ENCODE assay signal across 33 mouse cellular contexts in the genomic region with DNA sequence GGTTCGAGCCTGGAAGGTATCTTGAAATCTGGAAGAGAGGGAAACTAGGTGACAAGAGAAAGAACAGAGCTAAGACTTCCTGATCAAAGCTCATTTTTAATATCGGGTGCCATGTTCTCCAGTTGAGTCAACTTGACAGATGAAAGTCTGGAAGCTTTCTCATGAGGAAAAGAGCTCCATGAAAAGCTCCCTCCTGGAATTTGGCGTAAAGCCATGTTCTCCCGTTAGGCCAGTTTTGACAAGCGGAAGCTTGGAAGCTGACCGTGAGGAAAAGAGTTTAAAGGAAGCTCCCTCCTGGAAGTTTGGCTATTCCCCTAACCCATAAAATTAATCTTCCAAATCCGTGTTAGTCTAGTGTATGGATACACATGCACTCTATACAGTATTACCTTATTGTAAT. TPM values are rescaled to one million over a fixed set of nuclear protein-coding genes. Genes with fewer than 3 reads are reported as not detected.
DNase-seq lines count a peak whose midpoint lies in the region; ATAC-seq and TF ChIP-seq lines count a peak whose summit lies in the region.
"Had no signal": no experiment of that assay in that cellular context is flagged by ENCODE, and none has a peak within 500 bp of the region (broad histone marks: within the 10 kb centered on the region; RNA-seq: fewer than 3 reads in every experiment).

No protein-coding gene starts in this region.

- H3K27me3 ChIP-seq in heart, embryonic 12.5 days (replicated peaks) = no peaks in the 10 kb centered on the region
- H3K27me3 ChIP-seq in kidney, postnatal 0 days (ENCODE audit: insufficient read depth, low read length) = no peaks in the 10 kb centered on the region
- no peaks in the 10 kb centered on the region for H3K27me3 ChIP-seq in midbrain, postnatal 0 days (ENCODE audit: insufficient read depth, low read length)
- H3K27me3 ChIP-seq in midbrain, embryonic 10.5 days (ENCODE audit: low read depth, poor library complexity, severe bottlenecking) = no peaks in the 10 kb centered on the region
- H3K27me3 ChIP-seq: embryonic facial prominence, embryonic 13.5 days; hindbrain, embryonic 12.5 days; megakaryocyte, embryonic 14.5 days; midbrain, embryonic 13.5 days had no signal

- H3K36me3 ChIP-seq in heart, embryonic 12.5 days = no peaks in the 10 kb centered on the region
- H3K36me3 ChIP-seq in kidney, postnatal 0 days (ENCODE audit: insufficient read depth, low read length) = no peaks in the 10 kb centered on the region
- H3K36me3 ChIP-seq in midbrain, postnatal 0 days (ENCODE audit: insufficient read depth, low read length) = no peaks in the 10 kb centered on the region
- H3K36me3 ChIP-seq in midbrain, embryonic 10.5 days = no peaks in the 10 kb centered on the region
- H3K36me3 ChIP-seq: embryonic facial prominence, embryonic 13.5 days; forebrain, embryonic 10.5 days; heart, embryonic 10.5 days; hindbrain, embryonic 12.5 days; midbrain, embryonic 13.5 days had no signal

- H3K4me1 ChIP-seq in heart, embryonic 12.5 days (replicated peaks) = no peaks in the 10 kb centered on the region
- H3K4me1 ChIP-seq in kidney, postnatal 0 days (replicated peaks; ENCODE audit: insufficient read depth, low read length) = no peaks in the 10 kb centered on the region
- H3K4me1 ChIP-seq in midbrain, postnatal 0 days (ENCODE audit: insufficient read depth, low read length) = no peaks in the 10 kb centered on the region
- no peaks in the 10 kb centered on the region for H3K4me1 ChIP-seq in midbrain, embryonic 10.5 days
- H3K4me1 ChIP-seq: embryonic facial prominence, embryonic 13.5 days; forebrain, embryonic 10.5 days; heart, embryonic 10.5 days; hindbrain, embryonic 12.5 days; megakaryocyte, embryonic 14.5 days; midbrain, embryonic 13.5 days had no signal

- H3K4me3 ChIP-seq in heart, embryonic 12.5 days = no peak overlapping the region
- H3K4me3 ChIP-seq in kidney, postnatal 0 days (replicated peaks; ENCODE audit: low read depth, low read length) = no peak overlapping the region
- H3K4me3 ChIP-seq in midbrain, postnatal 0 days (ENCODE audit: low read depth, low read length) = no peak overlapping the region
- no peak overlapping the region for H3K4me3 ChIP-seq in midbrain, embryonic 10.5 days
- H3K4me3 ChIP-seq: embryonic facial prominence, embryonic 13.5 days; forebrain, embryonic 10.5 days; heart, embryonic 10.5 days; hindbrain, embryonic 12.5 days; megakaryocyte, embryonic 14.5 days; midbrain, embryonic 13.5 days had no signal

- H3K9ac ChIP-seq in heart, embryonic 12.5 days = no peak overlapping the region
- no peak overlapping the region for H3K9ac ChIP-seq in kidney, postnatal 0 days (ENCODE audit: low read depth, low read length)
- no peak overlapping the region for H3K9ac ChIP-seq in midbrain, postnatal 0 days (replicated peaks; ENCODE audit: low read length, poor library complexity, severe bottlenecking)
- H3K9ac ChIP-seq: embryonic facial prominence, embryonic 13.5 days; forebrain, postnatal 0 days; hindbrain, embryonic 12.5 days; liver, embryonic 14.5 days; midbrain, embryonic 13.5 days had no signal

- no peak overlapping the region for H3K4me2 ChIP-seq in heart, embryonic 12.5 days
- H3K4me2 ChIP-seq in kidney, postnatal 0 days (ENCODE audit: low read length) = no peak overlapping the region
- H3K4me2 ChIP-seq in midbrain, postnatal 0 days (ENCODE audit: low read depth, low read length, poor library complexity, severe bottlenecking) = no peak overlapping the region
- H3K4me2 ChIP-seq: embryonic facial prominence, embryonic 13.5 days; hindbrain, embryonic 12.5 days; midbrain, embryonic 13.5 days had no signal

- no peak overlapping the region for H3K27ac ChIP-seq in heart, embryonic 12.5 days (ENCODE audit: poor library complexity, severe bottlenecking)
- H3K27ac ChIP-seq in kidney, postnatal 0 days = no peak overlapping the region
- no peak overlapping the region for H3K27ac ChIP-seq in midbrain, postnatal 0 days (ENCODE audit: low read depth, low read length)
- no peak overlapping the region for H3K27ac ChIP-seq in midbrain, embryonic 10.5 days (replicated peaks)
- H3K27ac ChIP-seq: embryonic facial prominence, embryonic 13.5 days; forebrain, embryonic 10.5 days; heart, embryonic 10.5 days; hindbrain, embryonic 12.5 days; liver, embryonic 14.5 days; midbrain, embryonic 13.5 days had no signal

- ATAC-seq in heart, embryonic 12.5 days (ENCODE audit: insufficient number of reproducible peaks, low FRiP score) = no peak
- ATAC-seq in kidney, postnatal 0 days (replicated peaks; ENCODE audit: low FRiP score, low read depth) = no peak
- no peak for ATAC-seq in midbrain, postnatal 0 days (ENCODE audit: low FRiP score)
- ATAC-seq: forebrain, postnatal 0 days; intestine, embryonic 16.5 days; midbrain, embryonic 13.5 days had no signal

- WGBS in heart, embryonic 12.5 days = 68% methylated on average over 7 of the region's 7 CpGs
- 53% methylated on average over 7 of the region's 7 CpGs for WGBS in kidney, postnatal 0 days
- 84% methylated on average over 7 of the region's 7 CpGs for WGBS in midbrain, postnatal 0 days
- 91% methylated on average over 7 of the region's 7 CpGs for WGBS in midbrain, embryonic 10.5 days

- peaks cover 15% of the 10 kb centered on the region for H3K9me3 ChIP-seq in heart, embryonic 12.5 days (replicated peaks)
- H3K9me3 ChIP-seq in kidney, postnatal 0 days (replicated peaks; ENCODE audit: low read length) = no peaks in the 10 kb centered on the region
- no peaks in the 10 kb centered on the region for H3K9me3 ChIP-seq in midbrain, postnatal 0 days (ENCODE audit: low read length)
- H3K9me3 ChIP-seq in midbrain, embryonic 10.5 days (replicated peaks) = peaks cover 19% of the 10 kb centered on the region; the same call in 1 of the 2 replicates
- H3K9me3 ChIP-seq: embryonic facial prominence, embryonic 13.5 days; heart, embryonic 10.5 days; midbrain, embryonic 13.5 days had no signal

- TF ChIP-seq CTCF in kidney, postnatal 0 days (IDR thresholded peaks at IDR 0.05; ENCODE audit: low read depth) = no peak
- TF ChIP-seq CTCF in midbrain, postnatal 0 days (IDR thresholded peaks at IDR 0.05) = no peak

- DNase-seq in cerebellum, postnatal 14 days = peak; percentile 20 to 30
- DNase-seq in cerebellum, adult 8-10 months = no peak
- DNase-seq in heart, postnatal 4 days = peak; percentile 21
- DNase-seq in kidney, postnatal 0 days (ENCODE audit: low spot score) = peak; percentile 8
- no peak for DNase-seq in kidney, adult 11 months
- peak; percentile 1 for DNase-seq in midbrain, postnatal 0 days (ENCODE audit: low spot score)
- DNase-seq in midbrain, embryonic 10.5 days (ENCODE audit: low spot score) = no peak
- DNase-seq: adrenal gland, postnatal 36 days; cerebellum, adult 2 months; forebrain, postnatal 0 days; layer of hippocampus, postnatal 36 days; liver; lung, adult 2 months; lung, postnatal 4 days; retina, postnatal 1 day; right cerebral cortex, postnatal 14 days; thymus, postnatal 4 days had no signal

RNA-seq across cellular contexts. Expression of a gene that starts 27.3 kb away (rescaled TPM):
- total RNA-seq in heart, postnatal 4 days (2021) = not detected
- not detected in 2 replicates for polyA plus RNA-seq in heart, embryonic 12.5 days (2016; fragmentation: Nextera tagmentation; extraction: Ambion mirVana)
- polyA plus RNA-seq in kidney, postnatal 0 days (2015; fragmentation: Nextera tagmentation; extraction: Ambion mirVana) = 3.8 and 4.1 TPM in 2 replicates
- not detected in 2 replicates for total RNA-seq in midbrain, postnatal 0 days (2014; rRNA removed)
- polyA plus RNA-seq in midbrain, postnatal 0 days (2015; fragmentation: Nextera tagmentation; extraction: Ambion mirVana) = not detected in 2 replicates
- not detected in 2 replicates for polyA plus RNA-seq in midbrain, embryonic 10.5 days (2016; fragmentation: Nextera tagmentation; extraction: Ambion mirVana)
- total RNA-seq: common myeloid progenitor, adult 5-6 weeks; MEL; monocyte, adult 5-6 weeks had no signal
- polyA plus RNA-seq: cerebellum, adult 2 months; forebrain, embryonic 10.5 days; hindbrain, embryonic 12.5 days; large intestine, adult 2 months; limb, embryonic 11.5 days; midbrain, embryonic 13.5 days; small intestine, adult 2 months; testis, adult 2 months had no signal

Comparison
In these comparisons a context has a peak if more than half of its experiments do, and no peak if none do; other contexts are left out.
1. DNase-seq: peak in cerebellum, postnatal 14 days (2 of 2), heart, postnatal 4 days (single experiment), kidney, postnatal 0 days (single experiment) and midbrain, postnatal 0 days (single experiment); none in cerebellum, adult 8-10 months (single experiment), kidney, adult 11 months (single experiment) and midbrain, embryonic 10.5 days (single experiment).